Mouse (Mus musculus) limb, embryonic 13.5 days (tissue): ENCODE data around the gene Speer4f2. TPM values are rescaled to one million over a fixed set of nuclear protein-coding genes. Genes with fewer than 3 reads are reported as not detected.

ENCODE experiments used
- ATAC-seq: fragments of 200-750 bp; cut with Nextera tagmentation; 2 replicates; pipeline ENCODE4 v1.8.0; 2017; ENCODE audit warnings: low read depth, moderate number of reproducible peaks, moderate TSS enrichment; ENCODE audit not compliant: low FRiP score
- H3K27ac ChIP-seq: fragments of 300-500 bp; sonication (generic); 2 replicates; pipeline ENCODE4 v1.5.1; 2015; ENCODE audit warnings: inconsistent platforms, mild to moderate bottlenecking, moderate library complexity
- H3K27me3 ChIP-seq: fragments of 300-500 bp; sonication (generic); 2 replicates; pipeline ENCODE4 v1.6.1; 2015; ENCODE audit warnings: mild to moderate bottlenecking, inconsistent platforms
- H3K36me3 ChIP-seq: fragments of 300-500 bp; sonication (generic); 2 replicates; pipeline ENCODE4 v1.6.1; 2015; ENCODE audit warnings: inconsistent platforms, mild to moderate bottlenecking, moderate library complexity
- H3K4me1 ChIP-seq: fragments of 300-500 bp; sonication (generic); 2 replicates; pipeline ENCODE4 v1.6.1; 2015; ENCODE audit warnings: inconsistent platforms
- H3K4me2 ChIP-seq: fragments of 300-500 bp; sonication (generic); replicated peaks from 2 replicates; pipeline ENCODE4 v1.6.1; 2015; ENCODE audit warnings: inconsistent platforms, mild to moderate bottlenecking, moderate library complexity
- H3K4me3 ChIP-seq: fragments of 300-500 bp; sonication (generic); 2 replicates; pipeline ENCODE4 v1.5.1; 2015; ENCODE audit warnings: moderate library complexity, mild to moderate bottlenecking, inconsistent platforms
- H3K9ac ChIP-seq: fragments of 300-500 bp; sonication (generic); 2 replicates; pipeline ENCODE4 v1.6.1; 2015; ENCODE audit warnings: mild to moderate bottlenecking, inconsistent platforms
- H3K9me3 ChIP-seq: fragments of 300-500 bp; sonication (generic); 2 replicates; pipeline ENCODE4 v1.6.1; 2016; ENCODE audit warnings: inconsistent platforms
- WGBS: fragments of 180-500 bp; shearing (Covaris S2); methylation state at CpG from one replicate; pipeline ENCODE4 v1.1.7; 2015; 5-methylcytosine and 5-hydroxymethylcytosine counted together
- polyA plus RNA-seq: library from polyadenylated mRNA; unstranded; fragments of >200 nt; fragmentation: Nextera tagmentation; extraction: Ambion mirVana; gene quantifications from 2 replicates; pipeline ENCODE4 v1.2.1, GENCODE M21; 2015

Gene Speer4f2
- polyA plus RNA-seq, 1 experiment from 2014 or later = not detected

DNA sequence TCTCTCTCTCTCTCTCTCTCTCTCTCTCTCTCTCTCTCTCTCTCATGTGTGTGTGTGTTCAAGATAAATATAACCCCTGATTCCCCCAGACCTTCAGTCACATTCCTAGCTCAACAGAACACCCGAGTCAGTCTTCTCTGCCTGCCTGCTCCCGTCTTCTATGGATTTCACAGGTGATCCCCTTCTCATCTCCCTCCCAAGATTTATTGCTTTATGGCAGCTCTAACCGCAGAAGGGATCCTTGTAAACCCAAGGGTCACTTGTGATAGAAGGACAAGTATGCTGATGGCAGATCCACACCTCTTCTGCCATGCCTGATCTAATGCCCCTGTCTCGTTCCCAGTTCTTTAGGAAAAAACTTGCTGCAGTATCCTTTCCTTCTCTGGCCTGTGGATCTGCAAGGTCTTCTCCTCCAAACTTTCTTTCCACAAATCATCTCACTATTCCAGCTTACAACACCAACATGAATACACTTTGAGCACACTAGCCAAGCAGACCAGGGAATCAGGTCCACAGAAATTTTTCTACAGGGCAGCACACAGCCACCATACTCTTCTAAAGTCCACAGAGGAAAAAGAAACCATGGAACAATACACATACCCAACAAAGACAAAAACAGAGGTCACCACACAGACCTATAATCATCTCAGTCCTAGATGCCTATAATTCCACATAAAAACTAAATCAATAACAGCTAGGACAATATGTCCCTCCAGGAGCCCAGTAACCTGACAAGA, 36.1 kb downstream of the Speer4f2 start:
- Histone ChIP-seq H3K27ac (no peak overlapping the region), H3K27me3 (no peaks in the 10 kb centered on the region), H3K9ac (no peak overlapping the region), H3K9me3 (peaks cover 4% of the 10 kb centered on the region; the same call in 1 of the 2 replicates), H3K4me1 (no peaks in the 10 kb centered on the region), H3K36me3 (no peaks in the 10 kb centered on the region), H3K4me2 (no peak overlapping the region), H3K4me3 (no peak overlapping the region)
- no peak for ATAC-seq
- 17% methylated on average over 4 of the region's 4 CpGs for WGBS

DNA sequence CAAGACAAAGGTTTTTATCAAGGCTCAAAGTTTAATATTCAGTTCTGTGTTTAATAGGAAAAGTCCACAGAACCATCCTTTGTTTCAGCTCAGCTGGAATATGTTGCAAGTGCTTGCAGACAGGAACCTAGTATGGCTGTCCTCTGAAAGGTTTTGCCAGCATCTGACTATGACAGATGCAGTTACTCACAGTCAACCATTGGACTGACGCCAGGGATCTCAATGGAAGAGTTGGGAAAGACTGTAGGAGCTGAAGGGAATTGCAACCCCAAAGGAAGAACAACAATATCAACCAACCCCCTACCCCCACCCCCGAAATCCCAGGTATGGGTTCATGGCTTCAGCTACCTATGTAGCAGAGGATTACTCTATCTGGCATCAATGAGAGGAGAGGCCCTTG, 44.2 kb downstream of the Speer4f2 start:
- Histone ChIP-seq H3K4me3 (no peak overlapping the region), H3K4me2 (no peak overlapping the region), H3K36me3 (no peaks in the 10 kb centered on the region), H3K9ac (no peak overlapping the region), H3K27me3 (no peaks in the 10 kb centered on the region), H3K9me3 (no peaks in the 10 kb centered on the region), H3K27ac (no peak overlapping the region), H3K4me1 (0 out of 2 replicates have a peak, but pooled peaks cover 4% of the 10 kb centered on the region)
- no peak for ATAC-seq
- WGBS = 92% methylated on average over 2 of the region's 2 CpGs

DNA sequence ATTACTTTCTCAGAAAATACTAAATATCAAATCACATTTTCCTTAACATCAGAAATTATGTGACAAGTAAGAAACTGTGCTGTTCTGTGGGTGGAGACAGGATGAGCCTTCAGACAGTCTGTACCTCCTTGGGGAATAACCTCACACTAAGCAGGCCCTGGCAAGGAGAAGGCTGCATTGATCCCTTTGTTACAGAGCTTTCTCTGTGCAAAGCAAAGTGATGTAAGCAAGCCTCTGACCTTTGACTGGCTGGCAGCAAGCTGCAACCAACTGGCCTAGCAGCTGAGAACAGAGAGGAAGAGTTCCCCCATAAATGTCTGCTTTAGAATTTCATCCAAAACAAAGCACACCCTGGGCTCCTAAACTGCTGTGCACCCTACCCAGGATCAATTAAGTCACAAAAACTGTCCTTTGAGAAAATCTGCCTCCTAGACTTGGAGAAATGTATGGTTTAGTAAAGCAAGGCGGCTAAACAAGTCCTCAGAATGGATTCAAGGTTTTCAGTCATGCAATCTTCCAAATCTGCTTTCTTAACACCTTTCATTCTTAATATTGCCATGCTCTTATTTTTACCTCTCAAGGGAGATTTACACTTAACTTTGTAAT, 46.3 kb downstream of the Speer4f2 start:
- Histone ChIP-seq H3K4me2 (no peak overlapping the region), H3K4me3 (no peak overlapping the region), H3K9ac (no peak overlapping the region), H3K9me3 (no peaks in the 10 kb centered on the region), H3K27ac (no peak overlapping the region), H3K27me3 (no peaks in the 10 kb centered on the region), H3K36me3 (no peaks in the 10 kb centered on the region), H3K4me1 (0 out of 2 replicates have a peak, but pooled peaks cover 4% of the 10 kb centered on the region)
- WGBS = 63% methylated on average over 1 of the region's 1 CpGs
- ATAC-seq = 0 out of 2 replicates have a peak, but pooled peaks have one; percentile 36

- Histone ChIP-seq H3K9ac (no peak overlapping the region), H3K4me2 (no peak overlapping the region), H3K27me3 (no peaks in the 10 kb centered on the region), H3K4me1 (0 out of 2 replicates have a peak, but pooled peaks cover 4% of the 10 kb centered on the region), H3K27ac (no peak overlapping the region), H3K4me3 (no peak overlapping the region), H3K9me3 (no peaks in the 10 kb centered on the region), H3K36me3 (no peaks in the 10 kb centered on the region)
- no peak for ATAC-seq
These were observed 46.9 kb downstream of the Speer4f2 start for GRCm38 (mm10) chr5:17419921-17420320.

DNA sequence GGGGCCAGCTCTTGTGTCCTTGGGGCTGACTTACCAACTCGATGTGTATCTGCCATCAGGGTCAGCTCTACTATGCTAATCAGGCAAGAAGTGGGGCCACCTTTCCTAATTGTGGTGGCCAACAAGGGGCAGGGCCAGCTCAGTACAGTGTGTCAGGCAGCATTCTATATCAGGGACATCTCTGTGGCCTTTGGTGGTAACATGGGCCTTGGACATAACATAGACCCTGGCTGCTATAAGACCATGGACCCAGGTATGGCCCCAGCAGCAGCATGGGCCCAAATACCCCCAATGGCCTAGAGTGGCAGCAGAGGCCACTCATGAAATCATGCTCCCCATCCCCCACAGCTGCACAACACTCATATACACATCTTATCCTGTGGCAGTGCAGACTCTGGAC, 49.2 kb downstream of the Speer4f2 start:
- H3K4me3 ChIP-seq = no peak overlapping the region
- H3K36me3 ChIP-seq = no peaks in the 10 kb centered on the region
- H3K4me2 ChIP-seq = no peak overlapping the region
- H3K9me3 ChIP-seq = no peaks in the 10 kb centered on the region
- ATAC-seq = no peak
- no peaks in the 10 kb centered on the region for H3K27me3 ChIP-seq
- H3K27ac ChIP-seq = no peak overlapping the region
- H3K4me1 ChIP-seq = 0 out of 2 replicates have a peak, but pooled peaks cover 4% of the 10 kb centered on the region
- no peak overlapping the region for H3K9ac ChIP-seq
- 82% methylated on average over 1 of the region's 1 CpGs for WGBS

DNA sequence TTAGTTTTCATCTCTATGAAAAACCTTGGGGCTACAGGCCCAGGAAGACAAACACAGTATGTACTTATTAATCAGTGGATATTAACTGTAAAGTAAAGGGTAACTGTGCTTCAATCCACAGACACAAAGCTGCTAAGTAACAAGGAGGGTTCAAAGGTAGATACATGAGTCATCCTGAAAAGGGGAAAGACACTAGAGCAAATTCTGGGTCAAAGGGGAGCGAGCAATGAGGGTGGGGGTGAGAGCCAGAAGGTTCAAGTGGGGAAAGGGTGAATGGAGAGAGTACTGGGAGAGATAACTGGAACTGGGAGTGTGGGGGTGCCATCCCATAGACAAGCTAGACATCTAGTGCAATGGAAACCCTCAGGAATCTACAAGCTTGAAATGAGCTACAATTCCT, 54.0 kb downstream of the Speer4f2 start:
- no peaks in the 10 kb centered on the region for H3K27me3 ChIP-seq
- no peaks in the 10 kb centered on the region for H3K9me3 ChIP-seq
- no peak overlapping the region for H3K27ac ChIP-seq
- H3K9ac ChIP-seq = no peak overlapping the region
- H3K4me3 ChIP-seq = no peak overlapping the region
- no peak overlapping the region for H3K4me2 ChIP-seq
- ATAC-seq = no peak
- WGBS = 88% methylated on average over 1 of the region's 1 CpGs
- no peaks in the 10 kb centered on the region for H3K36me3 ChIP-seq
- H3K4me1 ChIP-seq = no peaks in the 10 kb centered on the region

Other genes starting within 250 kb of the Speer4f2 start
- not detected in 2 replicates for gene Speer4f1, start 102.9 kb downstream of the Speer4f2 start, polyA plus RNA-seq
- 53.4 and 59.3 TPM in 2 replicates for gene Sema3c, start 201.1 kb downstream of the Speer4f2 start, polyA plus RNA-seq